Mouse (Mus musculus) layer of hippocampus, adult 9-11 months (tissue): ENCODE data around the gene Bahcc1.

Experiments used
- DNase-seq: peaks from one replicate; pipeline ENCODE4 v3.0.0; 2022

Gene Bahcc1

GRCm38 (mm10) chr11:120262356-120262901 lies 29.7 kb downstream of the Bahcc1 start:
- peak; percentile 83 for DNase-seq

- DNase-seq, result no peak
These were observed 30.4 kb downstream of the Bahcc1 start for GRCm38 (mm10) chr11:120263176-120263575.

- DNase-seq, result no peak
These were observed 31.3 kb downstream of the Bahcc1 start for GRCm38 (mm10) chr11:120264008-120264407.

GRCm38 (mm10) chr11:120265458-120265857 lies 32.7 kb downstream of the Bahcc1 start:
- no peak for DNase-seq

GRCm38 (mm10) chr11:120266259-120266758 lies 33.6 kb downstream of the Bahcc1 start:
- no peak for DNase-seq

GRCm38 (mm10) chr11:120267274-120267673 lies 34.5 kb downstream of the Bahcc1 start:
- no peak for DNase-seq

GRCm38 (mm10) chr11:120267676-120268075 lies 34.9 kb downstream of the Bahcc1 start:
- no peak for DNase-seq

GRCm38 (mm10) chr11:120268195-120268967 lies 35.6 kb downstream of the Bahcc1 start:
- peak; percentile 83 for DNase-seq

GRCm38 (mm10) chr11:120269007-120269406 lies 36.3 kb downstream of the Bahcc1 start:
- no peak for DNase-seq

- DNase-seq, result peak; percentile 42
These were observed 36.9 kb downstream of the Bahcc1 start for GRCm38 (mm10) chr11:120269498-120270104.

GRCm38 (mm10) chr11:120279335-120279734 lies 46.6 kb downstream of the Bahcc1 start:
- DNase-seq, result peak; percentile 70

GRCm38 (mm10) chr11:120280281-120280773 lies 47.6 kb downstream of the Bahcc1 start:
- DNase-seq, result no peak

- DNase-seq, result no peak
These were observed 48.0 kb downstream of the Bahcc1 start for GRCm38 (mm10) chr11:120280774-120281173.

GRCm38 (mm10) chr11:120281197-120281596 lies 48.5 kb downstream of the Bahcc1 start:
- DNase-seq, result no peak

- DNase-seq, result no peak
These were observed 50.8 kb downstream of the Bahcc1 start for GRCm38 (mm10) chr11:120283542-120283941.

- DNase-seq, result no peak
These were observed 56.9 kb downstream of the Bahcc1 start for GRCm38 (mm10) chr11:120289644-120290043.

GRCm38 (mm10) chr11:120290266-120290665 lies 57.5 kb downstream of the Bahcc1 start:
- DNase-seq, result no peak

- DNase-seq, result no peak
These were observed 61.0 kb downstream of the Bahcc1 start for GRCm38 (mm10) chr11:120293714-120294113.

- no peak for DNase-seq
These were observed 63.8 kb downstream of the Bahcc1 start for GRCm38 (mm10) chr11:120296305-120297144.

GRCm38 (mm10) chr11:120297767-120298166 lies 65.0 kb downstream of the Bahcc1 start:
- DNase-seq, result no peak

GRCm38 (mm10) chr11:120298441-120299141 lies 65.8 kb downstream of the Bahcc1 start:
- no peak for DNase-seq

GRCm38 (mm10) chr11:120299484-120299883 lies 66.7 kb downstream of the Bahcc1 start:
- no peak for DNase-seq
